Mouse (Mus musculus): ENCODE measurements around the gene Snx18.

DNA sequence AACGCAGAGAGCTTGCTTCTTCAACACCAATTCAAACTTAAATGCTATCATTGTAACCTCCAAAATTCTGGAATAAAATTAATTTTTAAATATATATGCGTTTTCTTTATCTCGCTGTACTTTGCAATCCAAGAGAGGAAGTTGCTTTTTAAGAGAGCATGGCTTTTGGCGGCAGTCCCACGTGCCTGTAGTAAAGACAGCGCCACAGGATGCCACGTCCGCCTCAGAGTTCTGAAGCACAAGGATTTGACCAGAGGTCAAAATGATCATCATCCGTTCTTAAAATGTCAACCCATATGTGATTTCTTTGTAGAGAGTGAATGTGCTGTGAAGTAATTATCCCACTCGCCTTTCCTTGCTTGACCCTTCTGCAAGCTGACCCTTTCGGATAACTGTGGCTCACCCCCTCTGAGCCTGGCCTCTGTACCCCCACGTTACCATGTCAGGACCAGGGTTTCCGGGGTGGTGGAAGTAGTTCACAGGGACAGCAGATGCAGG is 25.6 kb downstream of the Snx18 start:
- TF ChIP-seq NRF1 (IDR thresholded peaks at IDR 0.05; ENCODE audit: low read depth, low read length) = no peak
- TF ChIP-seq CTCF (conservative IDR thresholded peaks at IDR 0.05 in 1 of 2, IDR thresholded peaks at IDR 0.05 in 1 of 2; ENCODE audit: low read depth in 2 of 2, low read length in 2 of 2) = no peak
- no peak for TF ChIP-seq POLR2A (IDR thresholded peaks at IDR 0.05; ENCODE audit: low read depth, low read length)
- no peak for TF ChIP-seq USF2 (conservative IDR thresholded peaks at IDR 0.05; ENCODE audit: low read depth, low read length)
- no peak for TF ChIP-seq CHD1 (IDR thresholded peaks at IDR 0.05; ENCODE audit: low read depth, low read length)
- TF ChIP-seq UBTF (IDR thresholded peaks at IDR 0.05; ENCODE audit: low read depth, low read length) = no peak
- no peak for TF ChIP-seq MYC (IDR thresholded peaks at IDR 0.05; ENCODE audit: low read depth, low read length)
- no peak for TF ChIP-seq JUN (IDR thresholded peaks at IDR 0.05; ENCODE audit: insufficient read depth, low read depth, low read length)
- no peak for TF ChIP-seq ZNF384 (IDR thresholded peaks at IDR 0.05; ENCODE audit: low read depth, low read length)
- no peak for TF ChIP-seq MXI1 (IDR thresholded peaks at IDR 0.05; ENCODE audit: low read depth, low read length)
- no peak for TF ChIP-seq POLR2AphosphoS2 (IDR thresholded peaks at IDR 0.05; ENCODE audit: low read depth, low read length)

All from CH12.LX (cell line).